Mouse (Mus musculus) neural tube, embryonic 14.5 days (tissue): ENCODE data around the gene Abca17. TPM values are rescaled to one million over a fixed set of nuclear protein-coding genes. Genes with fewer than 3 reads are reported as not detected.

ENCODE experiments used
- ATAC-seq: fragments of 200-750 bp; cut with Nextera tagmentation; 2 replicates; pipeline ENCODE4 v1.8.0; 2017; ENCODE audit warnings: low read depth, mild to moderate bottlenecking, moderate TSS enrichment, moderate library complexity
- H3K27ac ChIP-seq: fragments of 300-500 bp; sonication (generic); 2 replicates; pipeline ENCODE4 v1.5.1; 2014; ENCODE audit warnings: low read depth, mild to moderate bottlenecking, control low read depth, low read length, moderate library complexity, mixed read lengths
- H3K27me3 ChIP-seq: fragments of 300-500 bp; sonication (generic); 2 replicates; pipeline ENCODE4 v1.6.1; 2014; ENCODE audit warnings: low read length; ENCODE audit not compliant: control insufficient read depth, insufficient read depth
- H3K36me3 ChIP-seq: fragments of 300-500 bp; sonication (generic); 2 replicates; pipeline ENCODE4 v1.6.1; 2014; ENCODE audit warnings: low read length, mixed read lengths; ENCODE audit not compliant: control insufficient read depth, insufficient read depth
- H3K4me1 ChIP-seq: fragments of 300-500 bp; sonication (generic); 2 replicates; pipeline ENCODE4 v1.6.1; 2014; ENCODE audit warnings: low read length; ENCODE audit not compliant: control insufficient read depth, insufficient read depth
- H3K4me2 ChIP-seq: fragments of 300-500 bp; sonication (generic); 2 replicates; pipeline ENCODE4 v1.6.1; 2014; ENCODE audit warnings: mild to moderate bottlenecking, low read depth, low read length, control low read depth
- H3K4me3 ChIP-seq: fragments of 300-500 bp; sonication (generic); 2 replicates; pipeline ENCODE4 v1.5.1; 2014; ENCODE audit warnings: low read depth, low read length, control low read depth, mixed read lengths
- H3K9ac ChIP-seq: fragments of 300-500 bp; sonication (generic); replicated peaks from 2 replicates; pipeline ENCODE4 v1.6.1; 2014; ENCODE audit warnings: low read depth, mild to moderate bottlenecking, control low read depth, low read length, mixed read lengths
- H3K9me3 ChIP-seq: fragments of 300-500 bp; sonication (generic); 2 replicates; pipeline ENCODE4 v1.6.1; 2016; ENCODE audit warnings: low read length; ENCODE audit not compliant: control insufficient read depth
- WGBS: fragments of 180-500 bp; shearing (Covaris S2); extraction: QIAGEN DNeasy Blood & Tissue Kit; methylation state at CpG from one replicate; pipeline ENCODE4 v1.1.7; 2014; 5-methylcytosine and 5-hydroxymethylcytosine counted together
- polyA plus RNA-seq: library from polyadenylated mRNA; unstranded; fragments of >200 nt; fragmentation: Nextera tagmentation; extraction: Ambion mirVana; gene quantifications from 2 replicates; pipeline ENCODE4 v1.2.1, GENCODE M21; 2014

Abca17 gene
- polyA plus RNA-seq, 1 experiment from 2014 or later, result 0.87 TPM

DNA sequence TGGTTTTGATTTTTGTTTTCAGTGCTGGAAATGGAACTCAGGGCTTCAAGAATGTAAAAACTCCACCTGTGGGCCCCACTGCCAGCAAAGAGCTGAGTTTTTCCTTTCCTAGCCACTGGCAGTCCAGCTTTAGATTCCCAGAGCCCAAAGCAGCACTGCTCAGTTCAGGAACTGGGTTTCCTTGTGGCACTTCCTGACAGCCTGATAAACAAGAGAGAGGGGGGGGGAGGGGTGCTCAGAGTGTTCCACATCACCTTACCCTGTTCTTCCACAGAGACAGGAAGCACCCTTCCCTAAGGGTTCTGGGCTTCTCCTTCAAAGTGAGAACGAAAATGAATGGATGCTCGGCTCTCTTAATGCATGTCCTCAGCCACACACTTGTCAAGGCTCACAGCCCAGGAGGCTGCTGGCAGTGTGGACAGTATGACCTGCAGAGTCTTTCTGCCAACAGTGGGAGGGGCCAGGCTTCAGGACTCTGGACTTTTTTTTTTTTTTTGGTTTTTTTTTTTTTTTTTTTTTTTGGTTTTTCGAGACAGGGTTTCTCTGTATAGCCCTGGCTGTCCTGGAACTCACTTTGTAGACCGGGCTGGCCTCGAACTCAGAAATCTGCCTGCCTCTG is 24.3 kb upstream of the Abca17 start:
- ATAC-seq, result no peak
- Histone ChIP-seq H3K27ac (no peak overlapping the region), H3K36me3 (peaks cover 46% of the 10 kb centered on the region), H3K9ac (no peak overlapping the region), H3K4me2 (no peak overlapping the region), H3K4me3 (no peak overlapping the region), H3K9me3 (no peaks in the 10 kb centered on the region), H3K27me3 (no peaks in the 10 kb centered on the region), H3K4me1 (no peaks in the 10 kb centered on the region)
- 82% methylated on average over 4 of the region's 5 CpGs for WGBS

DNA sequence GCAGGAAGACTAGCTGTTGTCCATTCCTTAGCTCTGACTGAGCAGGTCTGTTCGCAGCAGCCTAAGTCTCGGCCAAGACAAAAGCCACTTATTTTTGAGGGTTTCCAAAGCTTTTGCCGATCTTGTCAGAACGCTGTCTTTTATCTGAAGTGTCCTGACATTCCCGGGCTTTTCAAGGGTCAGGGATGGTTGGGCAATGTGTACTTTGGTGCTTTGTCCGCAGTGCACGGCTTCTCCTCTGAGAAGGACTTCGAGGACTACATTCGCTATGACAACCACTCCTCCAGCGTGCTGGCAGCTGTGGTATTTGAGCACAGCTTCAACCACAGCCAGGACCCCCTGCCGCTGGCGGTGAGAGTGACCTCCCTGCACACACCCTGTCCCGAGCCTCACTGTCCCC is 15.0 kb upstream of the Abca17 start:
- ATAC-seq, result no peak
- WGBS, result 52% methylated on average over 13 of the region's 13 CpGs
- Histone ChIP-seq H3K27me3 (no peaks in the 10 kb centered on the region), H3K9me3 (no peaks in the 10 kb centered on the region), H3K4me1 (no peaks in the 10 kb centered on the region), H3K9ac (no peak overlapping the region), H3K36me3 (peaks cover 33% of the 10 kb centered on the region), H3K4me2 (no peak overlapping the region), H3K4me3 (no peak overlapping the region), H3K27ac (no peak overlapping the region)

DNA sequence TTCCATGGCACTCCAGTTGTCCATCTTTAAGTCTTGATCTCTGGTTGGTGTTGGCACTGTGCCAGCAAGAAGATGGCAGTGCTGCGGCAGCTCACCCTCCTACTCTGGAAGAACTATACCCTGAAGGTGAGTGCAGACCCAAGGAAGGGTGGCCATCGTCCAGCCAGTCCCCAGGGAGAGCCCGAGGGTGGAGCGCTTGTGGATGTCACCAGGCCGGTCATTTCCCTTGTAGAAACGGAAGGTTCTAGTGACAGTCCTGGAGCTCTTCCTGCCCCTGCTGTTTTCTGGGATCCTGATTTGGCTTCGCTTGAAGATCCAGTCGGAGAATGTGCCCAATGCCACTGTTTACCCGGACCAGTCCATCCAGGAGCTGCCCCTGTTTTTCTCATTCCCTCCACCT is 13.6 kb upstream of the Abca17 start:
- WGBS, result 91% methylated on average over 9 of the region's 9 CpGs
- no peak for ATAC-seq
- peaks cover 30% of the 10 kb centered on the region for H3K36me3 ChIP-seq

GRCm38 (mm10) chr17:24362527-24362926 is 11.7 kb upstream of the Abca17 start:
- Histone ChIP-seq H3K36me3 (peaks cover 21% of the 10 kb centered on the region; the same call in 1 of the 2 replicates), H3K27ac (no peak overlapping the region), H3K4me3 (no peak overlapping the region), H3K4me2 (no peak overlapping the region), H3K9me3 (no peaks in the 10 kb centered on the region), H3K27me3 (no peaks in the 10 kb centered on the region), H3K4me1 (no peaks in the 10 kb centered on the region), H3K9ac (no peak overlapping the region)
- 79% methylated on average over 9 of the region's 9 CpGs for WGBS
- no peak for ATAC-seq

More for the DNA sequence above, 13.6 kb upstream of the Abca17 start:
- Histone ChIP-seq H3K4me1 (no peaks in the 10 kb centered on the region), H3K4me3 (no peak overlapping the region), H3K9ac (no peak overlapping the region), H3K4me2 (no peak overlapping the region), H3K9me3 (no peaks in the 10 kb centered on the region), H3K27ac (no peak overlapping the region), H3K27me3 (no peaks in the 10 kb centered on the region)

DNA sequence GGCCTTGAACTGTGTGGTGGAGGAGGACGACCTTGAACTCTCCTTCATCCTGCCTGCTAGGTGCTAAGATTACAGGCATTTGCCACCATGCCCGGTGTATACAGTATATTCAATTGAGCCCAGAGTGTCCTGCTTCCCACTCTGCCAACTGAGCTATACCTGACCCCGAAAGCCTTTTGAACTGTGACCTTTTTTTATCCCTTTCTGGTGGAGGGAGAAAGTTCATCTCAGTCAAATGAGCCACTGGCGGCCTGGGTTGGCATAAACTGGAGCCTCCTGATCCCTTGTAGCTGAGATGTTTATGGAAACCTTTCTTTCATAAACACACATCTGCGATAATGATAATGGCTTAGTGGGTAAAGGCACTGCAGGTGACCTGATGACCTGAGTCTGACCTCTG is 10.4 kb upstream of the Abca17 start:
- WGBS, result 91% methylated on average over 5 of the region's 5 CpGs
- peaks cover 10% of the 10 kb centered on the region; the same call in 1 of the 2 replicates for H3K36me3 ChIP-seq
- H3K27me3 ChIP-seq, result no peaks in the 10 kb centered on the region
- H3K9me3 ChIP-seq, result no peaks in the 10 kb centered on the region
- no peak overlapping the region for H3K4me3 ChIP-seq
- ATAC-seq, result no peak
- H3K9ac ChIP-seq, result no peak overlapping the region
- no peaks in the 10 kb centered on the region for H3K4me1 ChIP-seq
- H3K4me2 ChIP-seq, result no peak overlapping the region
- H3K27ac ChIP-seq, result no peak overlapping the region

GRCm38 (mm10) chr17:24360841-24361240 is 10.0 kb upstream of the Abca17 start:
- Histone ChIP-seq H3K9me3 (no peaks in the 10 kb centered on the region), H3K36me3 (0 out of 2 replicates have a peak, but pooled peaks cover 6% of the 10 kb centered on the region), H3K27ac (no peak overlapping the region), H3K4me2 (no peak overlapping the region), H3K27me3 (no peaks in the 10 kb centered on the region), H3K9ac (no peak overlapping the region), H3K4me3 (no peak overlapping the region), H3K4me1 (no peaks in the 10 kb centered on the region)
- 85% methylated on average over 8 of the region's 8 CpGs for WGBS
- ATAC-seq, result no peak

GRCm38 (mm10) chr17:24359903-24360302 is 9.0 kb upstream of the Abca17 start:
- Histone ChIP-seq H3K9ac (no peak overlapping the region), H3K36me3 (0 out of 2 replicates have a peak, but pooled peaks cover 5% of the 10 kb centered on the region), H3K27me3 (no peaks in the 10 kb centered on the region), H3K4me2 (no peak overlapping the region), H3K4me3 (no peak overlapping the region), H3K4me1 (no peaks in the 10 kb centered on the region), H3K9me3 (no peaks in the 10 kb centered on the region), H3K27ac (no peak overlapping the region)
- no peak for ATAC-seq
- 81% methylated on average over 2 of the region's 2 CpGs for WGBS

DNA sequence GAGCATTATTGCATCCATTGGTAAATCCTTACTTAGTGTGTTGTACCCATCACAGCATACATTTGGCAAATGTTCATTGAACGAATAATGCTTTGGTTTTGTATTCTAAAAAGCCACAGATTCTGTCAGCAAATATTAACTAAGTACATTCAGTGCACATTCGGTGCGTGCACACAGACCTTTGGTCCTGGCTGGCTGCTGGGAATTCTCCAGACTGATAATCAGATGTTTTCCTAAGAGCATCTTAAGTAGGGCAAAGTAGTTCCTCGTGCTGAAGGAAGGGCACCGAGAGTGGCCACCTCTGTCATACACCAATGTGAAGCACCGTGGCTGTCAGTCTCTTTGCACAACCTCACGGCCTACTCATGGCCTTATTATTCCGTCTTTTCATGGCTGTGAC is 8.1 kb upstream of the Abca17 start:
- no peak for ATAC-seq
- no peak overlapping the region for H3K4me2 ChIP-seq
- WGBS, result 94% methylated on average over 8 of the region's 8 CpGs
- H3K4me3 ChIP-seq, result no peak overlapping the region
- peaks cover 5% of the 10 kb centered on the region; the same call in 1 of the 2 replicates for H3K4me1 ChIP-seq
- H3K9me3 ChIP-seq, result no peaks in the 10 kb centered on the region
- no peak overlapping the region for H3K9ac ChIP-seq
- H3K27ac ChIP-seq, result no peak overlapping the region
- no peaks in the 10 kb centered on the region for H3K36me3 ChIP-seq
- no peaks in the 10 kb centered on the region for H3K27me3 ChIP-seq

GRCm38 (mm10) chr17:24355284-24355683 is 4.4 kb upstream of the Abca17 start:
- Histone ChIP-seq H3K9ac (no peak overlapping the region), H3K4me2 (no peak overlapping the region), H3K36me3 (no peaks in the 10 kb centered on the region), H3K27ac (no peak overlapping the region), H3K9me3 (no peaks in the 10 kb centered on the region), H3K4me1 (peaks cover 17% of the 10 kb centered on the region), H3K27me3 (no peaks in the 10 kb centered on the region), H3K4me3 (no peak overlapping the region)
- ATAC-seq, result no peak
- 93% methylated on average over 8 of the region's 8 CpGs for WGBS
